Comparison of ENCODE assay signal across 27 mouse cellular contexts in genomic region chr3:103127721-103128120, GRCm38 (mm10). TPM values are rescaled to one million over a fixed set of nuclear protein-coding genes. Genes with fewer than 3 reads are reported as not detected.
DNase-seq lines count a peak whose midpoint lies in the region; ATAC-seq and TF ChIP-seq lines count a peak whose summit lies in the region.
"Had no signal": no experiment of that assay in that cellular context is flagged by ENCODE, and none has a peak within 500 bp of the region (broad histone marks: within the 10 kb centered on the region; RNA-seq: fewer than 3 reads in every experiment).

No protein-coding gene starts in this region.

- no peak overlapping the region for H3K4me2 ChIP-seq in heart, embryonic 11.5 days
- H3K4me2 ChIP-seq in liver, embryonic 13.5 days, result no peak overlapping the region
- H3K4me2 ChIP-seq in liver, postnatal 0 days (ENCODE audit: low read depth, low read length), result no peak overlapping the region
- no peak overlapping the region for H3K4me2 ChIP-seq in limb, embryonic 15.5 days
- H3K4me2 ChIP-seq: embryonic facial prominence, embryonic 13.5 days; forebrain, embryonic 13.5 days; hindbrain, embryonic 15.5 days had no signal

- peaks cover 8% of the 10 kb centered on the region for H3K4me1 ChIP-seq in heart, embryonic 11.5 days (ENCODE audit: control insufficient read depth, insufficient read depth, low read length)
- H3K4me1 ChIP-seq in liver, embryonic 13.5 days (replicated peaks), result peaks cover 82% of the 10 kb centered on the region
- peaks cover 24% of the 10 kb centered on the region for H3K4me1 ChIP-seq in liver, postnatal 0 days (ENCODE audit: insufficient read depth)
- peaks cover 18% of the 10 kb centered on the region for H3K4me1 ChIP-seq in limb, embryonic 15.5 days

- no peaks in the 10 kb centered on the region for H3K27me3 ChIP-seq in heart, embryonic 11.5 days (ENCODE audit: control insufficient read depth, insufficient read depth, low read length)
- no peaks in the 10 kb centered on the region for H3K27me3 ChIP-seq in liver, embryonic 13.5 days
- no peaks in the 10 kb centered on the region for H3K27me3 ChIP-seq in liver, postnatal 0 days (ENCODE audit: insufficient read depth, low read length)
- no peaks in the 10 kb centered on the region for H3K27me3 ChIP-seq in limb, embryonic 15.5 days
- H3K27me3 ChIP-seq: embryonic facial prominence, embryonic 13.5 days; forebrain, embryonic 13.5 days had no signal

- no peak for TF ChIP-seq CTCF in liver, postnatal 0 days (IDR thresholded peaks at IDR 0.05; ENCODE audit: low read depth)

- H3K4me3 ChIP-seq in heart, embryonic 11.5 days (ENCODE audit: low read depth, low read length), result no peak overlapping the region
- H3K4me3 ChIP-seq in liver, embryonic 13.5 days (replicated peaks), result no peak overlapping the region
- no peak overlapping the region for H3K4me3 ChIP-seq in liver, postnatal 0 days (ENCODE audit: low read depth, low read length)
- no peak overlapping the region for H3K4me3 ChIP-seq in limb, embryonic 15.5 days
- H3K4me3 ChIP-seq: embryonic facial prominence, embryonic 13.5 days; forebrain, embryonic 13.5 days; gastrocnemius, adult 2 months; hindbrain, embryonic 15.5 days; left cerebral cortex, adult 2 months had no signal

- no peak for TF ChIP-seq EP300 in liver, postnatal 0 days (IDR thresholded peaks at IDR 0.05; ENCODE audit: low read depth)

- H3K9me3 ChIP-seq in heart, embryonic 11.5 days (replicated peaks; ENCODE audit: control insufficient read depth, low read length), result no peaks in the 10 kb centered on the region
- no peaks in the 10 kb centered on the region for H3K9me3 ChIP-seq in liver, embryonic 13.5 days (replicated peaks)
- H3K9me3 ChIP-seq in liver, postnatal 0 days (ENCODE audit: low read length), result no peaks in the 10 kb centered on the region
- H3K9me3 ChIP-seq in limb, embryonic 15.5 days, result no peaks in the 10 kb centered on the region
- H3K9me3 ChIP-seq: embryonic facial prominence, embryonic 13.5 days; forebrain, embryonic 13.5 days; G1E; hindbrain, embryonic 15.5 days had no signal

- no peaks in the 10 kb centered on the region for H3K36me3 ChIP-seq in heart, embryonic 11.5 days (ENCODE audit: control insufficient read depth, insufficient read depth, low read length)
- H3K36me3 ChIP-seq in liver, embryonic 13.5 days, result peaks cover 20% of the 10 kb centered on the region
- peaks cover 5% of the 10 kb centered on the region; the same call in 1 of the 2 replicates for H3K36me3 ChIP-seq in liver, postnatal 0 days (replicated peaks; ENCODE audit: insufficient read depth, low read length)
- 0 out of 2 replicates have a peak, but pooled peaks cover 6% of the 10 kb centered on the region for H3K36me3 ChIP-seq in limb, embryonic 15.5 days
- H3K36me3 ChIP-seq: hindbrain, embryonic 15.5 days had no signal

- H3K27ac ChIP-seq in heart, embryonic 11.5 days (ENCODE audit: low read depth, low read length), result no peak overlapping the region
- H3K27ac ChIP-seq in liver, embryonic 13.5 days, result peak overlapping the region; percentile 98
- H3K27ac ChIP-seq in liver, postnatal 0 days (ENCODE audit: low read depth), result no peak overlapping the region
- 0 out of 2 replicates have a peak overlapping the region, but pooled peaks have one; percentile 22 for H3K27ac ChIP-seq in limb, embryonic 15.5 days
- H3K27ac ChIP-seq: embryonic facial prominence, embryonic 13.5 days; forebrain, embryonic 13.5 days; hindbrain, embryonic 15.5 days; kidney, postnatal 0 days; left cerebral cortex, adult 2 months had no signal

- ATAC-seq in heart, embryonic 11.5 days (replicated peaks; ENCODE audit: insufficient number of reproducible peaks, low FRiP score, low TSS enrichment), result no peak
- no peak for ATAC-seq in liver, embryonic 13.5 days (ENCODE audit: low read depth)
- no peak for ATAC-seq in liver, postnatal 0 days
- no peak for ATAC-seq in limb, embryonic 15.5 days (ENCODE audit: insufficient number of reproducible peaks, low FRiP score, low TSS enrichment, low read depth)
- ATAC-seq: forebrain, embryonic 13.5 days had no signal

- H3K9ac ChIP-seq in heart, embryonic 11.5 days (ENCODE audit: low read depth, low read length), result no peak overlapping the region
- H3K9ac ChIP-seq in liver, embryonic 13.5 days, result 0 out of 2 replicates have a peak overlapping the region, but pooled peaks have one; percentile 7
- no peak overlapping the region for H3K9ac ChIP-seq in liver, postnatal 0 days (replicated peaks)
- no peak overlapping the region for H3K9ac ChIP-seq in limb, embryonic 15.5 days
- H3K9ac ChIP-seq: embryonic facial prominence, embryonic 13.5 days; forebrain, embryonic 13.5 days; hindbrain, embryonic 15.5 days had no signal

- DNase-seq in heart, adult 11 months, result peak; percentile 55
- DNase-seq in liver, embryonic 13.5 days, result no peak
- no peak for DNase-seq in liver, postnatal 0 days
- DNase-seq in spleen, adult 18-20 months, result no peak
- DNase-seq in ovary, adult 18-20 months (ENCODE audit: low spot score), result no peak
- DNase-seq: adrenal gland, postnatal 10 days; cerebellum, adult 2 months; cerebellum, postnatal 25 days; gastrocnemius, adult 2 months; heart, postnatal 36 days; kidney, adult 2 months; left cerebral cortex, postnatal 4 days; lung, adult 2 months; lung, postnatal 14 days; midbrain, embryonic 14.5 days; right cerebral cortex, postnatal 14 days; thymus, adult 18-20 months; thymus, postnatal 36 days had no signal

- 74% methylated on average over 5 of the region's 5 CpGs for WGBS in heart, embryonic 11.5 days (ENCODE audit: insufficient replicate concordance)
- 83% methylated on average over 5 of the region's 5 CpGs for WGBS in liver, embryonic 13.5 days (ENCODE audit: insufficient replicate concordance)
- WGBS in liver, postnatal 0 days (ENCODE audit: insufficient replicate concordance), result 83% methylated on average over 5 of the region's 5 CpGs
- 70% methylated on average over 5 of the region's 5 CpGs for WGBS in limb, embryonic 15.5 days

RNA-seq across cellular contexts. Expression of gene Dennd2c, which starts 25.3 kb away (rescaled TPM):
- polyA plus RNA-seq in heart, embryonic 11.5 days (2014; fragmentation: Nextera tagmentation; extraction: Ambion mirVana), result 5.0 TPM in 2 replicates
- polyA plus RNA-seq in liver, embryonic 13.5 days (2015; fragmentation: Nextera tagmentation; extraction: Ambion mirVana), result 8.6 and 9.7 TPM in 2 replicates
- 2.7 and 2.8 TPM in 2 replicates for polyA plus RNA-seq in liver, postnatal 0 days (2015; fragmentation: Nextera tagmentation; extraction: Ambion mirVana)
- polyA plus RNA-seq in limb, embryonic 15.5 days (2015; fragmentation: Nextera tagmentation; extraction: Ambion mirVana), result 16.3 and 16.7 TPM in 2 replicates

RNA-seq across cellular contexts. Expression of gene Bcas2, which starts 43.7 kb away (rescaled TPM):
- polyA plus RNA-seq in heart, embryonic 11.5 days (2014; fragmentation: Nextera tagmentation; extraction: Ambion mirVana), result 141 and 157 TPM in 2 replicates
- 211 and 253 TPM in 2 replicates for polyA plus RNA-seq in liver, embryonic 13.5 days (2015; fragmentation: Nextera tagmentation; extraction: Ambion mirVana)
- polyA plus RNA-seq in liver, postnatal 0 days (2015; fragmentation: Nextera tagmentation; extraction: Ambion mirVana), result 71.7 and 73.7 TPM in 2 replicates
- polyA plus RNA-seq in limb, embryonic 15.5 days (2015; fragmentation: Nextera tagmentation; extraction: Ambion mirVana), result 180 and 186 TPM in 2 replicates

RNA-seq across cellular contexts. Expression of gene Ampd1, which starts 53.9 kb away (rescaled TPM):
- polyA plus RNA-seq in heart, embryonic 11.5 days (2014; fragmentation: Nextera tagmentation; extraction: Ambion mirVana), result 0.62 TPM in 1 of 2 replicates, not detected in the other
- 0.17 and 0.38 TPM in 2 replicates for polyA plus RNA-seq in liver, embryonic 13.5 days (2015; fragmentation: Nextera tagmentation; extraction: Ambion mirVana)
- polyA plus RNA-seq in liver, postnatal 0 days (2015; fragmentation: Nextera tagmentation; extraction: Ambion mirVana), result 0.37 TPM in 1 of 2 replicates, not detected in the other
- polyA plus RNA-seq in limb, embryonic 15.5 days (2015; fragmentation: Nextera tagmentation; extraction: Ambion mirVana), result 6.2 and 20.5 TPM in 2 replicates
- polyA plus RNA-seq: cerebellum, adult 2 months; forebrain, embryonic 13.5 days; G1E; hindbrain, embryonic 15.5 days; intestine, embryonic 14.5 days; kidney, postnatal 0 days; midbrain, embryonic 14.5 days had no signal

Comparison
In these comparisons a context has a peak if more than half of its experiments do, and no peak if none do; other contexts are left out.
1. H3K27ac ChIP-seq: peak in liver, embryonic 13.5 days (single experiment) and limb, embryonic 15.5 days (single experiment); none in heart, embryonic 11.5 days (single experiment) and liver, postnatal 0 days (single experiment).